Mouse (Mus musculus): ENCODE results near the gene Ppih. TPM values are rescaled to one million over a fixed set of nuclear protein-coding genes. Genes with fewer than 3 reads are reported as not detected.

The Ppih gene
- 0.95 and 1.0 TPM in 2 replicates for polyA plus RNA-seq (2012; rRNA removed)

GRCm38 (mm10) chr4:119320131-119320830, at the start of gene Ppih:
Ppih (minus strand) TSS chr4:119320546.

GRCm38 (mm10) chr4:119294415-119295133, 25.8 kb downstream of the Ppih start, which contains the start of gene Ybx1:
Ybx1 (minus strand) TSS chr4:119294604.

GRCm38 (mm10) chr4:119255351-119255750, 65.0 kb downstream of the Ppih start, which contains the start of gene Cldn19:
Cldn19 (plus strand) TSS chr4:119255414.

Other genes starting within 250 kb of the Ppih start
- 56.8 and 58.2 TPM in 2 replicates for gene Slc2a1, start 211.8 kb downstream of the Ppih start, polyA plus RNA-seq (2012; rRNA removed)
- 5.5 and 7.3 TPM in 2 replicates for gene Zfp691, start 146.4 kb downstream of the Ppih start, polyA plus RNA-seq (2012; rRNA removed)
- gene Ermap, start 130.5 kb downstream of the Ppih start, polyA plus RNA-seq (2012; rRNA removed): not detected in 2 replicates
- 21.2 and 21.6 TPM in 2 replicates for gene Svbp, start 125.2 kb downstream of the Ppih start, polyA plus RNA-seq (2012; rRNA removed)
- 0.10 TPM in 1 of 2 replicates, not detected in the other for gene Tmem269, start 102.3 kb downstream of the Ppih start, polyA plus RNA-seq (2012; rRNA removed)
- gene AU022252, start 87.8 kb downstream of the Ppih start, polyA plus RNA-seq (2012; rRNA removed): 1.0 and 1.5 TPM in 2 replicates
- 7.1 and 9.0 TPM in 2 replicates for gene P3h1, start 87.6 kb downstream of the Ppih start, polyA plus RNA-seq (2012; rRNA removed)
- 0.17 TPM in 1 of 2 replicates, not detected in the other for gene Cldn19, start 65.1 kb downstream of the Ppih start, polyA plus RNA-seq (2012; rRNA removed)
- gene Ybx1, start 25.9 kb downstream of the Ppih start, polyA plus RNA-seq (2012; rRNA removed): 72.0 and 89.9 TPM in 2 replicates
- 0.16 TPM in 1 of 2 replicates, not detected in the other for gene Ccdc30, start 95.0 kb upstream of the Ppih start, polyA plus RNA-seq (2012; rRNA removed)
- gene Ppcs, start 101.9 kb upstream of the Ppih start, polyA plus RNA-seq (2012; rRNA removed): 8.4 and 14.3 TPM in 2 replicates
- gene Zmynd12, start 102.3 kb upstream of the Ppih start, polyA plus RNA-seq (2012; rRNA removed): 0.52 and 0.53 TPM in 2 replicates
- gene Rimkla, start 172.1 kb upstream of the Ppih start, polyA plus RNA-seq (2012; rRNA removed): 0.12 and 0.29 TPM in 2 replicates
- gene Foxj3, start 216.5 kb upstream of the Ppih start, polyA plus RNA-seq (2012; rRNA removed): 3.0 and 4.2 TPM in 2 replicates
- 2.4 and 5.9 TPM in 2 replicates for gene Frg2f1, start 219.0 kb upstream of the Ppih start, polyA plus RNA-seq (2012; rRNA removed)